Mouse (Mus musculus) embryonic facial prominence, embryonic 11.5 days (tissue): ENCODE results near the gene P4htm. TPM values are rescaled to one million over a fixed set of nuclear protein-coding genes. Genes with fewer than 3 reads are reported as not detected.

Experiments
- ATAC-seq: fragments of 200-750 bp; cut with Nextera tagmentation; replicated peaks from 2 replicates; pipeline ENCODE4 v1.8.0; 2017; ENCODE audit warnings: low read depth; ENCODE audit not compliant: insufficient number of reproducible peaks, low FRiP score, low TSS enrichment
- DNase-seq: peaks from one replicate; pipeline ENCODE4 v3.0.0-alpha.2; 2015; ENCODE audit warnings: low spot score
- H3K27ac ChIP-seq: fragments of 300-500 bp; sonication (generic); replicated peaks from 2 replicates; pipeline ENCODE4 v1.5.1; 2014; ENCODE audit warnings: mild to moderate bottlenecking, low read depth, low read length, control low read depth
- H3K27me3 ChIP-seq: fragments of 300-500 bp; sonication (generic); 2 replicates; pipeline ENCODE4 v1.6.1; 2014; ENCODE audit warnings: mild to moderate bottlenecking, low read length, moderate library complexity, mixed read lengths; ENCODE audit not compliant: control insufficient read depth, insufficient read depth
- H3K36me3 ChIP-seq: fragments of 300-500 bp; sonication (generic); replicated peaks from 2 replicates; pipeline ENCODE4 v1.6.1; 2014; ENCODE audit warnings: low read depth, mild to moderate bottlenecking, low read length, moderate library complexity, mixed read lengths; ENCODE audit not compliant: control insufficient read depth, insufficient read depth
- H3K4me1 ChIP-seq: fragments of 300-500 bp; sonication (generic); 2 replicates; pipeline ENCODE4 v1.6.1; 2014; ENCODE audit warnings: low read length, mixed read lengths; ENCODE audit not compliant: control insufficient read depth, insufficient read depth
- H3K4me2 ChIP-seq: fragments of 300-500 bp; sonication (generic); 2 replicates; pipeline ENCODE4 v1.6.1; 2014; ENCODE audit warnings: low read depth, mild to moderate bottlenecking, control low read depth, low read length, moderate library complexity
- H3K4me3 ChIP-seq: fragments of 300-500 bp; sonication (generic); 2 replicates; pipeline ENCODE4 v1.5.1; 2014; ENCODE audit warnings: low read depth, low read length, control low read depth
- H3K9ac ChIP-seq: fragments of 300-500 bp; sonication (generic); replicated peaks from 2 replicates; pipeline ENCODE4 v1.6.1; 2014; ENCODE audit warnings: mild to moderate bottlenecking, control low read depth, low read length
- H3K9me3 ChIP-seq: fragments of 300-500 bp; sonication (generic); replicated peaks from 2 replicates; pipeline ENCODE4 v1.6.1; 2016; ENCODE audit warnings: mild to moderate bottlenecking, low read length, inconsistent platforms, mixed read lengths; ENCODE audit not compliant: control insufficient read depth
- WGBS: fragments of 180-500 bp; shearing (Covaris S2); extraction: QIAGEN DNeasy Blood & Tissue Kit; methylation state at CpG from one replicate; pipeline ENCODE4 v1.1.7; 2014; 5-methylcytosine and 5-hydroxymethylcytosine counted together
- polyA plus RNA-seq: library from polyadenylated mRNA; unstranded; fragments of >200 nt; fragmentation: Nextera tagmentation; extraction: Ambion mirVana; gene quantifications from 2 replicates; pipeline ENCODE4 v1.2.1, GENCODE M21; 2014

Gene P4htm
- polyA plus RNA-seq, 1 experiment from 2014 or later: 6.4 TPM

DNA sequence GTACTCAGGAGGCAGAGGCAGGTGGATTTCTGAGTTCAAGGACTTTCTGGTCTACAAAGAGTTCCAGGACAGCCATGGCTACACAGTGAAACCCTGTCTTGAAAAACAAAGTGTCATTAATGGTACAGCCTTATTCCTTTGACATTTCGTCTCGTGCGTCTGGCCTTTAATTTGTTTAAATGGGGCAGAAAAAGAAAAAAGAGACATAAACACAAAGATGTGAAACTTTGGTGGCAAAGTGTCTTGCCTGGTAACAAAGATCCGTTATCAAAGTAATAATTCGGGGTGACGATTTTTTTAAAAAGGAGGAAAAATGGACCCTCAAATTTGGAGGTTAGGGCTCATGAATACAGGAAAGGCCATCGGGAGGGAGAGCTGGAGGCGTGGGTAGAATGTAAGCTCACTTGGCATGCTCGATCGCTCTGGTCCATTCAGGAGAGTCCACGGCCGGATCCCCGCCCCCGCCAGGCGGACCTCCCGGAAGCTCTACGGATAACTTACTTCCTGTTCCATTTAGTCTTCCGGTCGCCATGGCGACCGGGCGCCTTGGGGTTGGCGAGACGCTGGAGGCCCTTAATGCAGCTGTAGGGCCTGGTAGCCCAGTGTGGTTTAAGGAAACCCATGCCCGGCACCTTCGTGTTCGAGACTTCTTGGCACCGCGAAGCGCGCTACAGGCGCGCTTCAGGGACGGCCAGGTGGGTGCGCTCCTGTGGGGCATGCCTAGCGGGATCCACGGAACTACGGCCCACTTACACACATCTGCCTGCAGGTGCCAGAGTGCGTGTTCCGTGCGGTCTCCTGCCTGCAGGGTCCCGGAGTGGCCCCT, 27.9 kb downstream of the P4htm start, which contains the start of gene Dalrd3:
Gene Dalrd3 (plus strand): TSS at position 506 of the 826 bp plus-strand sequence.
- peak within 1 kb of the TSS; percentile 97 for H3K4me2 ChIP-seq
- ATAC-seq (peak; percentile 65), DNase-seq (peak; percentile 97)
- peaks cover 21% of the 10 kb centered on the region for H3K36me3 ChIP-seq
- peaks cover 12% of the 10 kb centered on the region for H3K4me1 ChIP-seq
- no peaks in the 10 kb centered on the region for H3K9me3 ChIP-seq
- no peaks in the 10 kb centered on the region for H3K27me3 ChIP-seq
- H3K9ac ChIP-seq: peak within 1 kb of the TSS; percentile 63
- peak within 1 kb of the TSS; percentile 41 for H3K27ac ChIP-seq
- 6% methylated on average over 42 of the region's 42 CpGs for WGBS
- peak within 1 kb of the TSS; percentile 40 for H3K4me3 ChIP-seq

DNA sequence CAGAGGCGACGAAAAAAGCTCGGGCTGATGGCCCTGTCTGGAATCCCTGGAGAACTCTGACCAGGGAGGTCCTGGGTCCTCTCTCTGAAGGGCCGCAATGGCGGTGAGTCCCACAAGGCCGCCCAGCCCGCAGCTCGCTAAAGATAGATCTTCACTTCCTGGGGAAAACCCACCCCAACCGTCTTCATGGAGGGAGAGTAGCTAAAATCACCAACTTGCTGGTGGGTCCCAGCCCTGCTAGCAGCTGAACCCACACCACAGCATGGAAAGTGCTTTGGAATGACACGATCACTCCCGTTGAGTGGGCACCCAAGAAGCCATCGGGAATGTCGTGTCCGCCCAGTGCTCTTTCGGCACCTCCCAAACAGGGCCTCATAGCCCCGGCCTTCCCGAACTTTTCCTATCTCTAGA, 29.0 kb downstream of the P4htm start:
- no peak for ATAC-seq
- Histone ChIP-seq H3K36me3 (peaks cover 17% of the 10 kb centered on the region), H3K9ac (no peak overlapping the region; the same call in 1 of the 2 replicates), H3K4me1 (peaks cover 10% of the 10 kb centered on the region), H3K4me2 (peak overlapping the region; percentile 97; the same call in 1 of the 2 replicates), H3K9me3 (no peaks in the 10 kb centered on the region), H3K4me3 (peak overlapping the region; percentile 72; the same call in 1 of the 2 replicates), H3K27me3 (no peaks in the 10 kb centered on the region), H3K27ac (no peak overlapping the region)
- 72% methylated on average over 17 of the region's 17 CpGs for WGBS
- no peak for DNase-seq

DNA sequence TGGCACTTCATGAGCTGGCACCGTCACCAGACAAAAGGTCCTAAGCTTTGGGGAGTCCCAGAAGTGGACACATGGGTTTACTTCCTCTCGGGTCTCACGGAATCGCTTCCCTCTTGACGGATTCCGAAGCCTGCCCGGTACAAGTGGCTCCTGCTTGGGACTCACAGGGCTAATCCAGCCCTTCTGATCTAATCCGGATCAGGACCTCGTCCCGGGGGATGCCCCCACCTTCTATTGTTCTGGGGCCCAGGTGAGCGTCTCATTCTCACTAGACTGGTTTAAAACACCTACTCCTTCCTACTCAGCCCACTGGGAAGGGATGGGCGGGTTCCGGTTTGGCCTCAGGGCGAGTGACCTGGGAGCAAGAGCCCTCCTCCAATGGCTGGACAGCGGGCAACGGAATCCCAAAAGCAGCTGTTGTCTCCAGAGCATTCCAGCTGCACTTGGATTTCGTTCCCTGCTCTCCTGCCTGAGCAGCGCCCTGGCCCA, 29.5 kb downstream of the P4htm start:
- peaks cover 12% of the 10 kb centered on the region for H3K36me3 ChIP-seq
- ATAC-seq: no peak

DNA sequence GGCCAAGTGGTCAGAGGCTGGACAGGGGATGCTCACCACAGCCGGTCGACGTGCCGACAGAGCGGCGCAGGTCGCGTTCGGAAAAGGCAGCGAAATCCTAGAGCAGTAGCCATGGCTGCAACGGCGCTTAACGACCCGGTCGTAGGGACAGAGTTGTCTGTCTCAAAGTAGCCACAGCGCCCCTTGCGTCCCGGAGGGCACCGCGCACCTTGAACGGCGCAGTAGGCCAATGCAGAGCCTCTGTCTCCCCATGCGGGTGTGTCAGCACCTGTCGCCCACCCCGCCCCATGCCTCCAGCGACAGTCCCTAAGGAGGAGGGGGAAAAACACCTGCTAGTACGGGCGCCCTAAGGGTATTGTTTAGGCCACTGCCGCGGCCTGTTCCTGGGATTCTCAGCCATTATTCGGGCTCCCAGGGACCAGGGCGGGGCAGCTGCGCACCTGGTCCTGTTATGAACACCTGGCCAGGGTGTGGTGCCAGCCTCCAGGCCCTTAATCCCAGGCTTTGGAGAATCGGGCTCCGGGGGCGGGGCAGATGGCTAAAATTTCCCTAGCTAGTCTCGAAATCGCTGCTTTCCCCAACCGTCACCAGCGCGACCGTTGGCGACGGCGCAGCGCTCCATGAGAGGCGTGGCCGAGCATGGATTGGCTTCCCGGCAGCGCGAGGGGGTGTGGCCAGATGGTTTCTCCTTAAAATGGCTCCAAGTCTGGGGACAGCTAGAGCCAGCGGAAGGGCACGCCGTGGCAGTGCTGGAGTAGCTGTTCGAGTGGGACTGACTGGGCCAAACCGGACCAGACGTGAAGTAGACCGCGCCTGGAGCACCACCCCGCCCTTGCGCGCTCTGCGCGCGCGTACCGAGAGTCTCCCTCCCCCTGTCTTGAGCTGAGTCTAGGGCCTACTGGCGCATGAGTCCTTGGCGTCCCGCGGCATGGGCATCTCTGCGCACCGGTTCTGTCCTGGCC, 30.4 kb downstream of the P4htm start, which contains the start of gene Ndufaf3:
Gene Ndufaf3 (minus strand): TSS at position 620 of the 962 bp plus-strand sequence.
- WGBS: under 1% methylated on average over 73 of the region's 73 CpGs
- Histone ChIP-seq H3K27ac (peak within 1 kb of the TSS; percentile 76), H3K4me3 (peak within 1 kb of the TSS; percentile 72), H3K27me3 (no peaks in the 10 kb centered on the region), H3K9ac (peak within 1 kb of the TSS; percentile 82), H3K9me3 (no peaks in the 10 kb centered on the region), H3K4me1 (peaks cover 10% of the 10 kb centered on the region), H3K4me2 (peak within 1 kb of the TSS; percentile 97), H3K36me3 (peaks cover 4% of the 10 kb centered on the region)
- DNase-seq (peak; percentile 96), ATAC-seq (peak; percentile 77)

More for the DNA sequence above, 29.5 kb downstream of the P4htm start:
- Histone ChIP-seq H3K4me1 (peaks cover 10% of the 10 kb centered on the region), H3K27ac (peak overlapping the region; percentile 76), H3K27me3 (no peaks in the 10 kb centered on the region), H3K4me2 (peak overlapping the region; percentile 97), H3K9ac (peak overlapping the region; percentile 82), H3K9me3 (no peaks in the 10 kb centered on the region), H3K4me3 (peak overlapping the region; percentile 72)
- 6% methylated on average over 18 of the region's 18 CpGs for WGBS
- DNase-seq: peak; percentile 24

DNA sequence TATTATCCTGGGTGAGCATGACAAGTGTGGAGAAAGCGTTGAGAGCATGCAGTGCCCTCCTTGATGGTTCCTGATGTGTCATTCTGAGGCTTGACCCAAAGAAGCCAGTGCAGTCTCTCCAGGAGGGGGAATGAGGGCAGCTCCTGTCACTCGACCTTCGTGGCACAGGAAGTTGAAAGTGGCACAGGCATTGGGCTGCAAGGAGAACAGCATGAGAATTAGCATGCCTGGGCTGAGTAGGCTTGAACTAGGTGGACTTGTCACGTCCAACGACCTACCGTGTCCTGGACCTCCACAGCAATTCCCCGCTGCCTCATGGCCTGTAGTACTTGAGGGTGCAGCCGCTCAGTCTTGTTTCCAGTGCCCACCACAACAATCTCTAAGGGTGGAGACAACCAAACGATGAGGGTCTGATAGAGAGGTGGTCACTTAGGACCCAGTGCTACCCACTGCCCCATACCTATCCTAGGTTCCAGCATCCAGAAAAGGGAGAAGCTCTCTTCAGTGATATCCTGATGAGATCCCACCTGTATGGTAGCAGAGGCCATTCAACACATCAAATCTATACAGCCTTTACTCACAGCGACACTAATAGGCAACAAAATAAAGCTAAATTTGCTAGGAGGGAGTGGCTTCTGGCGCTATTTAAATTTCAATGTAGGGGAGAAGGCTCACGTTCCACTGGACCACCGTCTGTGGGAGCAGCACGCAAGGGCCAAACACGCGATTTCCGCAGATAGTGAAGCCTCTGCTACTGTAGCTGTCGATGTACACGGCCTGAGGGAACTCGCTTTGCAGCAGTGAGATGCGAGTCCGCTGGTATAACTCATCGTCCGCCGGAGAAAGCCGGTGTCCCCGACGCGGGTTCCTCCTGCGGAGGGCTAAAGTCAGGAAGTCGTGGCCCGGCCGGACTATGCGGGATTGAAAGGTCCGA, 31.3 kb downstream of the P4htm start:
- Histone ChIP-seq H3K9me3 (no peaks in the 10 kb centered on the region), H3K27ac (peak overlapping the region; percentile 76), H3K27me3 (no peaks in the 10 kb centered on the region), H3K36me3 (no peaks in the 10 kb centered on the region; the same call in none of the 2 replicates), H3K9ac (peak overlapping the region; percentile 82), H3K4me2 (peak overlapping the region; percentile 97), H3K4me3 (peak overlapping the region; percentile 72), H3K4me1 (peaks cover 10% of the 10 kb centered on the region)
- DNase-seq: no peak
- 12% methylated on average over 35 of the region's 35 CpGs for WGBS
- no peak for ATAC-seq

DNA sequence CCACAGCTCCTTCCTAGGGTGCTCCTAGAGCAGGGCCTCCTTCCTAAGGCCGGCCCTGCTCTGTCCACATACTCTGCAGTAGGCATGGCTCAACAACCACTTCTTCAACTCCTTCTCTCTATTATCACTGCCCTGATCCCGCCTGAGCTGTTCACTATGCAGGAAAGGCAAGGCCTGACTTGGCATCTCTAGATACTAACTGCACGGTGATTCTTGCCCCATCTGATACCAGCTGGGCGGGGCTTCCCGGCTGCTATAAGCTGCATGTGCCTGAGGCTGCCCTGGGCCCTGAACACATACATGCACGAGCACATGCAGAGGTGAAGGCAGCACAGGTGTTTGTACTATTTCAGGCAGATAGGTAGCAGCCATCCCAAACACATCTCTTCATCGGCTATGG, 33.3 kb downstream of the P4htm start:
- Histone ChIP-seq H3K27me3 (no peaks in the 10 kb centered on the region), H3K9ac (no peak overlapping the region), H3K36me3 (no peaks in the 10 kb centered on the region; the same call in none of the 2 replicates), H3K4me2 (no peak overlapping the region), H3K4me3 (no peak overlapping the region), H3K27ac (no peak overlapping the region), H3K9me3 (no peaks in the 10 kb centered on the region), H3K4me1 (peaks cover 9% of the 10 kb centered on the region)
- DNase-seq (no peak), ATAC-seq (no peak)
- 87% methylated on average over 7 of the region's 7 CpGs for WGBS

DNA sequence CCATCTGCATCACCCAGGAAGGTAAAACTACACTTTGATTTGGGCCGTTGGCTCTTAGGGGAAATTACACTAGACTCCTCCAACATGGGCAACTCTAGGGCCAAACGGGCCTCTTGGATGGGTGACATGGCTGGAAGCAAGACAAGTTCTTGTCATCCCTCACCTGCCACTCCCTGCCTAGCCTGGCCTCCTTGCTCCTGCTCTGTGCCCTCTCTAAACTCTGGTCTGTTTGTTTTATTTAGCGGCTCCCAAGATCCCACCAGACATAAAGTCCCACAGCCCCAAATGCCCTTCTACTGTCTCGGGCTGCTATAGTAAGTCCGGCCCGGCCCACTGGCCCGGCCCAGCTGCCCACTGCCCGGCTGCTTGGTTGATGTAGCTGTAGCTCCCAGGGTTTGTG, 33.8 kb downstream of the P4htm start:
- WGBS: 94% methylated on average over 8 of the region's 8 CpGs
- H3K9me3 ChIP-seq: no peaks in the 10 kb centered on the region
- H3K4me1 ChIP-seq: peaks cover 9% of the 10 kb centered on the region
- no peak overlapping the region for H3K9ac ChIP-seq
- no peaks in the 10 kb centered on the region; the same call in none of the 2 replicates for H3K36me3 ChIP-seq
- H3K27ac ChIP-seq: no peak overlapping the region
- H3K4me3 ChIP-seq: no peak overlapping the region
- H3K4me2 ChIP-seq: no peak overlapping the region
- DNase-seq (no peak), ATAC-seq (no peak)
- H3K27me3 ChIP-seq: no peaks in the 10 kb centered on the region
